Mouse (Mus musculus): Measurements from ENCODE around the gene Gnpnat1.

Gene Gnpnat1

DNA sequence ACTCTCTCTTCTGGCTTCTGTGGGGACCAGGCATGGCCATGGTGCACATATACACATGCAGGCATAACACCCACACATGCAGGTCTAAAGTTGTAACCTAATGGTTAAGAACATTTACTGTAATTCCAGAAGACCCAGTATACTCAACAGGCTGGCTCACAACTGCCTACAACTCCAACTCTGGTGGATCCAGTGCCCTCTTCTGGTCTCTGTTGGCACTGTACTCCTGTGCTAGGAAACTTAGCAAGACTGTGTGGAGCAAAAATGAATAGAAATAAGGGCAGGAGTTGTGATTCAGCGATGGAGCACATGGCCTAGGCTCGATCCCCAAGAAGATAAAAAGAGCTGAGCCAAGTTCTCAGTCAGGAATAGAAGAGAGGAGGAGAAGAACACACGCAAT, 4.9 kb downstream of the Gnpnat1 start:
- DNase-seq (ENCODE audit: low spot score), result no peak

- no peak for DNase-seq (ENCODE audit: low spot score)
Observed at GRCm38 (mm10) chr14:45389194-45389593, 15.5 kb downstream of the Gnpnat1 start.

DNA sequence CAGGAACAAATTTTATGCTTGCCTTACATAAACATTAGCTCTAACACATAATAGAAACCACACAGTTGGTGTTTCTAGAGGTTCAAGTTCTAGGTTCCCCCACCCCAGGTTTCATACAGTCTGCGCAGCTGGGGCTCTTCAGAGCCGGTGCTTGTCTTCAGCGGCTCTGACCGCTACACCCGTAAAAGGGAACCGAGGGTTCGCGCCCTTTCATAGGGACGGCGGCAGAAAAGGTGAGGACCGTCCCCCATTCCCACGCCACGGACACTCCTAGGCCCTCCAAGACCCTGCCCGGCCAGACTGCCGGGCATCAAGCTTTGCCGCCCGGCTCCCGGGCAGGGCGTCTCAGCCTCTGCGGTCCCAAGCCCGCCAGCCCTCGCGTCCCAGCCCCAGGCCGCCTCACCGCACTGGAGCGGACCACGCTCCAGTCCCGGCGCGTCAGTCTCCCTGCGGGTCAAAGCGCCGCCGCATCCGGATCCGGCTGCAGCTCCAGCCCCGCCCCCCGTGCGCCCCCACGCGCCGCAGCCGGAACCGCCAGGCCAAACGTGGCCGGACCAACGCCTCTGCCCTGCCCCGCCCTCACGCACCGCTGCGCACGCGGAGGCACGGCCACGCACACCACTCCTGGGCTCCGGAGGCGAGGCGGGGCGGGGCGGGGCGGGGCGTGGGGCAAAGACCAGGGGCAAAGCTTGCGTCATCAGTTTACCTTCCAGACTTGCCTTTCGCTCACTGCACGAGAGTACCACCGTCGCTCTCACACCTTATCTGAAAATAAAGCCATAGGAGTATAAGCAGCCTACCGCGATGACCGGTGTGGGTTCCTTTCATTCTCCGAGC, 16.1 kb downstream of the Gnpnat1 start:
- DNase-seq (ENCODE audit: low spot score), result peak; percentile 92

- DNase-seq (ENCODE audit: low spot score), result no peak
Observed at GRCm38 (mm10) chr14:45387480-45387879, 17.2 kb downstream of the Gnpnat1 start.

DNA sequence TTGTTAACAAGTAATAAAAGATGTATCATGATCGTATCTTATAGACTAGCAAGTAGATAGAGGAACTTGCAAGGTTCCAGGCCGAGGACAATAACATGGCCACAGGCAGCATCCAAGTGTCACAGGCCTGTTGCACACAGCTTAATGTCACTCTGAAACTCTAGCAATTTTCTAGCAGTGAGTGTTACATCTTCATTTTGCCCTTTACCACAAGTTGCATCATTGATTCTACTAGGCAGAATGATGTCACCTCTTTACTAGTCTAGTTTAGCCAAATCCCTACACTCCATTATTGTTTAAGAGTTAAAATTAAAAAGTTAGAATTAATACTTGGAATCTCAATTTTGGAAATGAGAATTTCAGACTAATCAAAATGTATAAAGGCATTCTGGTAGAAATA, 19.1 kb downstream of the Gnpnat1 start:
- no peak for DNase-seq (ENCODE audit: low spot score)

GRCm38 (mm10) chr14:45382912-45383311, 21.8 kb downstream of the Gnpnat1 start:
- no peak for DNase-seq (ENCODE audit: low spot score)

GRCm38 (mm10) chr14:45380756-45381155, 24.0 kb downstream of the Gnpnat1 start:
- no peak for DNase-seq (ENCODE audit: low spot score)

GRCm38 (mm10) chr14:45378771-45379170, 25.9 kb downstream of the Gnpnat1 start:
- no peak for DNase-seq (ENCODE audit: low spot score)

DNA sequence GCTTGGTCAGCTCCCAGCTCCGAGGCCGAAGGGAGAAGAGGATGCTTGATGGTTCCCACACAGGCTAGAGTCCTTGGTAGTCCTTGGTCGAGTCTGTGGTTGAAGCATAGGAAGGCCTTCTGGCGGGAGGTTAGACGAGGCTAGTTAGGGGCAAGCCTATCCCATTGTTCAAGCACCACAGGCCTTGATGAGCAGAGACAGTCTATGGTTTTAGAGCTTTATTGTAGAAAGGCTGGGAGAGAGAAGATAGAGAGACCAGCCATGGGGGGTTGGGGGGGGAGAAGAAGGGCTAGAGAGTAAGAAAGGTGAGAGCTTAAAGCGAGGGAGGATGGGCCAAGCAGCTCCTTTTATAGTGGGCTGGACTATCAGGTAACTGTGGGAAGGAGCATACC, 39.5 kb downstream of the Gnpnat1 start:
- DNase-seq (ENCODE audit: low spot score), result no peak

DNA sequence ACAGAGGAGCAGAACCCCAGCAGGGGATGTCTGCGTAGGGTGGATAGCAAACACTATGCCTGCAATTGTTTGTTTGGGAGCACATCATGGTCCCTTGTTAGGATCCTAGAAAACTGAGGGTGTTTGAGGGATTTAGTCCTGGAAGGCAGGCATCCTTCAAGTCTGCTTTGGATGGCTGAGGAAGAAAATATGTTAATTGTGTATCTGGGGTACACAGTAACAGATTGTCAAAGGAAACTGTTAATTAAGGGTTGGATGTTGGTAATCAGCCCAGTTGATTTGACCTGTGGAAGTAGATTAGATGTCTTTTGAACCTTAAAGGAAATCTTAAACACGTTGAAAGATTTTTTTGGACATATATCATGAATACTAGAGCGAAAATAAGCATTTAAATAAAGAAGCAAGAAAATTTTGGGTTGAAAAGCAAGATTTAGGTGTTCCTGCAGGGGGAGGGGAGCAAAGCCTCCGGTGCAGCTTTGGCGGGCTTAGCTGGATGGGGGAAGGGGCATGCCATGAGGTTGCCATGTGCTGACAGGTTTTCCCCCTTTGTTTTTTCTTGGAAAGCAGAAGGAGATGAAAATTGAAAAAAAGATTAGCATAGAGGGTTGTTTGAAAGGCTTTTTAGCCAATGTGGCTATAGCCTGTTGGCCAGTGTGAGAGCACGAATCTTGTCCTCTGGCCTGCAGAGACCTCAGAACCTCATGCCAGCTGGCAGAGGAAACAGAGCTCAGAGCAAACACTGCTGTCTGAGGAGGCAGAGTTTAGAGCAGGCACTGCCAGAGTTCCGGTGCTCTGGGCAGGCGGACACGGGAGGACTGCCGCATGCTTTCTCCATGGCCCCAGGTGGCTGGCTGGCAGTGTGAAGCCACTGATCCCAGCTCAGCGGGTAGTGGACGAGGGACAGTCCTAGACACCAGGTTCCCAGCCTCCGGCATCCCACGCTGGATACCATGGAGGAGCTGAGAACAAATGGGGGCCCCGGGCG, 40.2 kb downstream of the Gnpnat1 start:
- DNase-seq (ENCODE audit: low spot score), result no peak

- peak; percentile 97 for DNase-seq (ENCODE audit: low spot score)
Observed at GRCm38 (mm10) chr14:45350931-45351859, 53.5 kb downstream of the Gnpnat1 start, which contains the start of gene Styx. Gene Styx (plus strand): TSS chr14:45351093.

DNA sequence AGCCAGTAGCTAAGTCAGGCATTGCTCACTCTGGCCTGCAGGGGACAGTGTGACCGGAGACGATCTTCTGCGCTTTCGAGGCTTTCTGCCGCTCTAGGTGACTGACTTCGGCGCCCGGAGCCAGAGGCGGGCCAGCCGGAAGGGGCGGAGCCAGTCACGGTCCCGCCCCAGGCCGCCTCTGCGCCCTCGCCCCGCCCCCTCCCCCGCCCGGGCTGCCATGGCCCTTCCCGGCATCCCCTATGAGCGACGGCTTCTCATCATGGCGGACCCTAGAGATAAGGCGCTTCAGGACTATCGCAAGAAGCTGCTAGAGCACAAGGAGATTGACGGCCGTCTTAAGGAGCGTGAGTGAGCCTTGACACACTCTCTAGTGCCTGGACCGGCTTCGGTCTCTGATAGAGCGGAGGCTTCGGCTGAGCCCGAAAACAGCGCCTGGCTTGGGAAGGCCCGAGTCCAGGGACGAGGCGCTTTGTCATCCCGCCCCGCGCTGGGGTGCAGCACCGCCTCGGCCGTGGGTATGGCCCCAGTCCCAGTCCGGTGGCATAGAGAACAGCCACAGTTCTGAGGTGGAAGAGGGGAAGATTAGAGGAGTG, 75.0 kb downstream of the Gnpnat1 start, which contains the start of gene Psmc6:
Gene Psmc6 (plus strand): TSS at position 200 of the 593 bp plus-strand sequence.
- DNase-seq (ENCODE audit: low spot score), result peak; percentile 91

DNA sequence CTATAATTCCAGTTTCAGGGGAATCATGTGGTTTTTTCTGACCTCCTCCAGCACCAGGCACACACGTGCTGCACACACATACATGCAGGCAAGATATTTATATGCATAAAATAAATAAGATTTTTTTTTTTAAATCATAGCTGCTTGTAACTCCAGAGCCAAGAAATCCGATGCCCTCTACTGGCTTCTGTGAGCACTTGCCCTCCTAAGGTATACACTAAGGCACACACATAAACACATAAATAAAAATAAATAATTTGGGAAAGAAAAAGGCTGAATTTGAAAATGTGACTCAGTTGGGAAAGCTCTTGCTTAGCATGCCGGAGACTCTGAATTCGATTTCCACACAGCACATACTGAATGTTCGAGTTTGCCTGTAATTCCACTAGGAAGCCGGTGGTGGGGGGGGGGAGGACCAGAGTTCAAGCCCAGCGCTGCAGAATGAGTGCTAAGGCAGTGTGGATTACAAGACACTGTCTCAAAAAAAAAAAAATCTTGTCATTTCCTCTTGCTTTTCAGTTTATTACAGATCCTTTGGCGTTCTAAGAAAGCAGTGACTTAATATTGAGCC, 75.6 kb downstream of the Gnpnat1 start:
- no peak for DNase-seq (ENCODE audit: low spot score)

- no peak for DNase-seq (ENCODE audit: low spot score)
Observed at GRCm38 (mm10) chr14:45328072-45328713, 76.5 kb downstream of the Gnpnat1 start.

Data from testis, postnatal 14 days (tissue).